Mouse (Mus musculus) heart, embryonic 14.5 days (tissue): ENCODE data around the gene Treml2. TPM values are rescaled to one million over a fixed set of nuclear protein-coding genes. Genes with fewer than 3 reads are reported as not detected.

Source experiments
- ATAC-seq: fragments of 200-750 bp; cut with Nextera tagmentation; 2 replicates; pipeline ENCODE4 v1.8.0; 2017; ENCODE audit warnings: low read depth, moderate TSS enrichment; ENCODE audit not compliant: insufficient number of reproducible peaks, insufficient read depth, low FRiP score
- H3K27ac ChIP-seq, 2 experiments: fragments of 200-500 bp in 1 of 2; fragments of 300-500 bp in 1 of 2; sonication (generic) in 1 of 2; replicated peaks in 1 of 2; 2 replicates each; pipeline ENCODE4 v1.5.1; 2012 to 2014; ENCODE audit warnings: low read depth in 2 of 2, low read length in 2 of 2, control low read depth in 1 of 2, mild to moderate bottlenecking in 1 of 2, mixed read lengths in 1 of 2; ENCODE audit not compliant: control insufficient read depth in 1 of 2, insufficient read depth in 1 of 2
- H3K27me3 ChIP-seq: fragments of 300-500 bp; sonication (generic); 2 replicates; pipeline ENCODE4 v1.6.1; 2014; ENCODE audit warnings: mild to moderate bottlenecking, low read length, control low read depth; ENCODE audit not compliant: control insufficient read depth, insufficient read depth
- H3K36me3 ChIP-seq: fragments of 300-500 bp; sonication (generic); 2 replicates; pipeline ENCODE4 v1.6.1; 2014; ENCODE audit warnings: mild to moderate bottlenecking, control low read depth, low read length, mixed read lengths; ENCODE audit not compliant: control insufficient read depth, insufficient read depth
- H3K4me1 ChIP-seq, 2 experiments: fragments of 200-500 bp in 1 of 2; fragments of 300-500 bp in 1 of 2; sonication (generic) in 1 of 2; 2 replicates each; pipeline ENCODE4 v1.6.1; 2012 to 2014; ENCODE audit warnings: low read length in 2 of 2, control low read depth in 1 of 2, mixed read lengths in 1 of 2; ENCODE audit not compliant: control insufficient read depth in 2 of 2, insufficient read depth in 2 of 2
- H3K4me2 ChIP-seq: fragments of 300-500 bp; sonication (generic); 2 replicates; pipeline ENCODE4 v1.6.1; 2014; ENCODE audit warnings: mild to moderate bottlenecking, low read length
- H3K4me3 ChIP-seq, 2 experiments: fragments of 200-500 bp in 1 of 2; fragments of 300-500 bp in 1 of 2; sonication (generic) in 1 of 2; 2 replicates each; pipeline ENCODE4 v1.5.1; 2012 to 2014; ENCODE audit warnings: low read length in 2 of 2, mild to moderate bottlenecking in 2 of 2, control low read depth in 1 of 2, low read depth in 1 of 2, moderate library complexity in 1 of 2; ENCODE audit not compliant: control insufficient read depth in 1 of 2, insufficient read depth in 1 of 2
- H3K9ac ChIP-seq: fragments of 300-500 bp; sonication (generic); 2 replicates; pipeline ENCODE4 v1.6.1; 2014; ENCODE audit warnings: mild to moderate bottlenecking, low read length
- H3K9me3 ChIP-seq: fragments of 300-500 bp; sonication (generic); 2 replicates; pipeline ENCODE4 v1.6.1; 2016; ENCODE audit warnings: low read length, control low read depth; ENCODE audit not compliant: control insufficient read depth
- WGBS: fragments of 180-500 bp; shearing (Covaris S2); extraction: QIAGEN DNeasy Blood & Tissue Kit; methylation state at CpG from one replicate; pipeline ENCODE4 v1.1.7; 2014; 5-methylcytosine and 5-hydroxymethylcytosine counted together
- polyA plus RNA-seq: library from polyadenylated mRNA; unstranded; fragments of >200 nt; fragmentation: Nextera tagmentation; extraction: Ambion mirVana; gene quantifications from 2 replicates; pipeline ENCODE4 v1.2.1, GENCODE M21; 2014

Gene Treml2
- polyA plus RNA-seq, 1 experiment from 2014 or later: 0.11 TPM

- Histone ChIP-seq H3K9me3 (no peaks in the 10 kb centered on the region), H3K4me3 (no peak overlapping the region), H3K36me3 (no peaks in the 10 kb centered on the region), H3K4me1 (no peaks in the 10 kb centered on the region), H3K27me3 (no peaks in the 10 kb centered on the region), H3K9ac (no peak overlapping the region), H3K27ac (no peak overlapping the region), H3K4me2 (no peak overlapping the region)
- 60% methylated on average over 7 of the region's 7 CpGs for WGBS
- ATAC-seq: no peak
Measured at GRCm38 (mm10) chr17:48275736-48276135, 23.6 kb upstream of the Treml2 start.

- Histone ChIP-seq H3K27me3 (no peaks in the 10 kb centered on the region), H3K4me3 (no peak overlapping the region), H3K27ac (no peak overlapping the region), H3K9ac (no peak overlapping the region), H3K9me3 (no peaks in the 10 kb centered on the region), H3K4me1 (peaks cover 0 to 4% of the 10 kb centered on the region in 2 experiments; a peak in 2 of 4 replicates), H3K4me2 (no peak overlapping the region), H3K36me3 (no peaks in the 10 kb centered on the region)
- ATAC-seq: no peak
Measured at GRCm38 (mm10) chr17:48278381-48278780, 20.9 kb upstream of the Treml2 start.

GRCm38 (mm10) chr17:48279002-48279401, 20.3 kb upstream of the Treml2 start:
- WGBS: 70% methylated on average over 4 of the region's 4 CpGs
- no peak overlapping the region for H3K4me2 ChIP-seq

GRCm38 (mm10) chr17:48280943-48281738, 18.2 kb upstream of the Treml2 start:
- no peak for ATAC-seq

More at GRCm38 (mm10) chr17:48279002-48279401, 20.3 kb upstream of the Treml2 start:
- Histone ChIP-seq H3K4me3 (no peak overlapping the region), H3K36me3 (no peaks in the 10 kb centered on the region), H3K4me1 (peaks cover 0 to 4% of the 10 kb centered on the region in 2 experiments; a peak in 2 of 4 replicates), H3K9me3 (no peaks in the 10 kb centered on the region), H3K27me3 (no peaks in the 10 kb centered on the region), H3K9ac (no peak overlapping the region), H3K27ac (no peak overlapping the region)
- ATAC-seq: no peak

GRCm38 (mm10) chr17:48281739-48282085, 17.6 kb upstream of the Treml2 start:
- 15% methylated on average over 3 of the region's 3 CpGs for WGBS
- no peaks in the 10 kb centered on the region for H3K9me3 ChIP-seq
- no peaks in the 10 kb centered on the region for H3K36me3 ChIP-seq
- peak overlapping the region; percentile 24 to 33 for H3K4me3 ChIP-seq
- no peak for ATAC-seq
- peak overlapping the region; percentile 56 for H3K4me2 ChIP-seq
- no peak overlapping the region for H3K27ac ChIP-seq
- H3K9ac ChIP-seq: peak overlapping the region; percentile 25
- peaks cover 0 to 4% of the 10 kb centered on the region in 2 experiments; a peak in 2 of 4 replicates for H3K4me1 ChIP-seq
- no peaks in the 10 kb centered on the region for H3K27me3 ChIP-seq

More at GRCm38 (mm10) chr17:48280943-48281738, 18.2 kb upstream of the Treml2 start:
- Histone ChIP-seq H3K4me3 (peak overlapping the region; percentile 24 to 33), H3K27me3 (no peaks in the 10 kb centered on the region), H3K4me1 (peaks cover 0 to 4% of the 10 kb centered on the region in 2 experiments; a peak in 2 of 4 replicates), H3K9me3 (no peaks in the 10 kb centered on the region), H3K36me3 (no peaks in the 10 kb centered on the region), H3K4me2 (peak overlapping the region; percentile 56), H3K9ac (peak overlapping the region; percentile 25), H3K27ac (no peak overlapping the region)
- WGBS: 42% methylated on average over 18 of the region's 18 CpGs

- no peak for ATAC-seq
- WGBS: 53% methylated on average over 1 of the region's 1 CpGs
- no peaks in the 10 kb centered on the region for H3K27me3 ChIP-seq
Measured at GRCm38 (mm10) chr17:48286765-48287164, 12.5 kb upstream of the Treml2 start.

GRCm38 (mm10) chr17:48287276-48287675, 12.0 kb upstream of the Treml2 start:
- ATAC-seq: no peak
- no peak overlapping the region for H3K4me2 ChIP-seq
- H3K4me1 ChIP-seq: no peaks in the 10 kb centered on the region
- no peaks in the 10 kb centered on the region for H3K9me3 ChIP-seq
- WGBS: 46% methylated on average over 2 of the region's 2 CpGs
- no peak overlapping the region for H3K4me3 ChIP-seq
- no peak overlapping the region for H3K9ac ChIP-seq
- H3K27ac ChIP-seq: no peak overlapping the region
- H3K36me3 ChIP-seq: no peaks in the 10 kb centered on the region
- H3K27me3 ChIP-seq: no peaks in the 10 kb centered on the region

More at GRCm38 (mm10) chr17:48286765-48287164, 12.5 kb upstream of the Treml2 start:
- Histone ChIP-seq H3K9ac (no peak overlapping the region), H3K27ac (no peak overlapping the region), H3K4me1 (no peaks in the 10 kb centered on the region), H3K9me3 (no peaks in the 10 kb centered on the region), H3K4me3 (no peak overlapping the region), H3K4me2 (no peak overlapping the region), H3K36me3 (no peaks in the 10 kb centered on the region)
